ENCODE assay signal across 12 mouse cellular contexts in the genomic region with DNA sequence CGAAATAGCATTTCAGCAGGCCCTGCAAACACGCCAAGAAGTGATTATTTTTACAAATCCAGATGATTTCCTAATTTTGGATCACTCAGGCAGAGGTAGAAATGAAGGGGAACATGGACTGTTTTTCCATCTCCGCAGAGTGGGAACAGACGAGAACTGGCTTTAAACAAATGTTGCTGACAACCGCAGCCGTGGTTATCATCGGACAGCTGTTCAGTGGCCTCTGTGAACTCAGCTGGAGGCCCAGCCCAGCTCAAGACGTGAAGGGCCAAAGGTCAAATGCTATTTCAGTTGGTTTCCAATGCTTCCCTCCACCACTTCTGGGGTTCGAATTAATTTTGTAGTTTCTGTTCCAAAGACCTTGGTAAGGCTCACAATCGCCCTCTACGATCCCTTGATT.
A peak's percentile ranks its signal among the peaks of the same experiment; 100 is the strongest.
DNase-seq lines count a peak whose midpoint lies in the region; ATAC-seq and TF ChIP-seq lines count a peak whose summit lies in the region.
"Had no signal": no experiment of that assay in that cellular context is flagged by ENCODE, and none has a peak within 500 bp of the region (broad histone marks: within the 10 kb centered on the region; RNA-seq: fewer than 3 reads in every experiment).

No protein-coding gene starts in this region.

- no peak overlapping the region for H3K4me3 ChIP-seq in kidney, adult 2 months (ENCODE audit: insufficient read depth, low read depth, low read length)
- no peak overlapping the region for H3K4me3 ChIP-seq in kidney, embryonic 16.5 days (ENCODE audit: low read length)
- no peak overlapping the region for H3K4me3 ChIP-seq in embryonic facial prominence, embryonic 14.5 days (ENCODE audit: low read depth, low read length)
- H3K4me3 ChIP-seq in intestine, postnatal 0 days (ENCODE audit: low read depth, low read length): no peak overlapping the region
- H3K4me3 ChIP-seq: forebrain, embryonic 12.5 days; hindbrain, embryonic 15.5 days; liver, embryonic 15.5 days had no signal

- no peak for ATAC-seq in kidney, embryonic 16.5 days (ENCODE audit: low FRiP score, low TSS enrichment)
- no peak for ATAC-seq in embryonic facial prominence, embryonic 14.5 days (ENCODE audit: low read depth)
- peak; percentile 62; the same call in 1 of the 2 replicates for ATAC-seq in intestine, postnatal 0 days

- no peak for TF ChIP-seq POLR2A in kidney, adult 2 months (IDR thresholded peaks at IDR 0.05; ENCODE audit: low read depth, low read length)

- no peak overlapping the region for H3K9ac ChIP-seq in kidney, embryonic 16.5 days (replicated peaks; ENCODE audit: low read length)
- no peak overlapping the region for H3K9ac ChIP-seq in embryonic facial prominence, embryonic 14.5 days (ENCODE audit: low read depth, low read length)
- no peak overlapping the region for H3K9ac ChIP-seq in intestine, postnatal 0 days (ENCODE audit: low read depth, low read length)
- H3K9ac ChIP-seq: forebrain, embryonic 12.5 days; hindbrain, embryonic 15.5 days; liver, embryonic 15.5 days had no signal

- no peaks in the 10 kb centered on the region for H3K9me3 ChIP-seq in kidney, embryonic 16.5 days (ENCODE audit: low read length)
- no peaks in the 10 kb centered on the region for H3K9me3 ChIP-seq in embryonic facial prominence, embryonic 14.5 days (ENCODE audit: control insufficient read depth, low read length)
- no peaks in the 10 kb centered on the region for H3K9me3 ChIP-seq in intestine, postnatal 0 days (ENCODE audit: control insufficient read depth)
- H3K9me3 ChIP-seq: forebrain, embryonic 12.5 days; hindbrain, embryonic 15.5 days; liver, embryonic 15.5 days had no signal

- peak; percentile 73 for DNase-seq in kidney, adult 2 months
- DNase-seq in embryonic facial prominence, embryonic 14.5 days (ENCODE audit: low spot score): peak; percentile 36
- DNase-seq in lung, postnatal 36 days: peak; percentile 64
- DNase-seq in layer of hippocampus, postnatal 36 days: no peak
- DNase-seq in cerebellum, adult 11-12 months: no peak
- DNase-seq in adrenal gland, adult 18-20 months (ENCODE audit: low spot score in 2 of 2): no peak
- DNase-seq: cerebellum, adult 18-20 months had no signal

- H3K4me2 ChIP-seq in kidney, embryonic 16.5 days (replicated peaks; ENCODE audit: low read depth, low read length): no peak overlapping the region
- no peak overlapping the region for H3K4me2 ChIP-seq in embryonic facial prominence, embryonic 14.5 days (ENCODE audit: low read depth, low read length)
- H3K4me2 ChIP-seq in intestine, postnatal 0 days (replicated peaks; ENCODE audit: low read depth): 0 out of 2 replicates have a peak overlapping the region, but pooled peaks have one; percentile 4
- H3K4me2 ChIP-seq: forebrain, embryonic 12.5 days; hindbrain, embryonic 15.5 days; liver, embryonic 15.5 days had no signal

- WGBS in kidney, adult 2 months: 53% methylated on average over 11 of the region's 11 CpGs
- WGBS in kidney, embryonic 16.5 days: 34% methylated on average over 11 of the region's 11 CpGs
- 26% methylated on average over 11 of the region's 11 CpGs for WGBS in embryonic facial prominence, embryonic 14.5 days
- 37% methylated on average over 11 of the region's 11 CpGs for WGBS in intestine, postnatal 0 days

- H3K27ac ChIP-seq in kidney, adult 2 months (ENCODE audit: insufficient read depth, low read depth, low read length): no peak overlapping the region
- no peak overlapping the region for H3K27ac ChIP-seq in kidney, embryonic 16.5 days (ENCODE audit: low read length)
- H3K27ac ChIP-seq in embryonic facial prominence, embryonic 14.5 days (replicated peaks; ENCODE audit: low read depth, low read length): no peak overlapping the region
- H3K27ac ChIP-seq in intestine, postnatal 0 days (ENCODE audit: low read depth, low read length): peak overlapping the region; percentile 55
- H3K27ac ChIP-seq: forebrain, embryonic 12.5 days; hindbrain, embryonic 15.5 days; liver, embryonic 15.5 days had no signal

- H3K27me3 ChIP-seq in kidney, adult 2 months (replicated peaks; ENCODE audit: control insufficient read depth, insufficient read depth, low read length): no peaks in the 10 kb centered on the region
- H3K27me3 ChIP-seq in kidney, embryonic 16.5 days (ENCODE audit: insufficient read depth, low read length): no peaks in the 10 kb centered on the region
- H3K27me3 ChIP-seq in embryonic facial prominence, embryonic 14.5 days (replicated peaks; ENCODE audit: control insufficient read depth, insufficient read depth, low read length): no peaks in the 10 kb centered on the region
- H3K27me3 ChIP-seq in intestine, postnatal 0 days (replicated peaks; ENCODE audit: control insufficient read depth, insufficient read depth, low read length): no peaks in the 10 kb centered on the region
- H3K27me3 ChIP-seq: forebrain, embryonic 12.5 days; hindbrain, embryonic 15.5 days; liver, embryonic 15.5 days had no signal

- H3K36me3 ChIP-seq in kidney, adult 2 months (ENCODE audit: control insufficient read depth, insufficient read depth, low read length): no peaks in the 10 kb centered on the region
- no peaks in the 10 kb centered on the region for H3K36me3 ChIP-seq in kidney, embryonic 16.5 days (ENCODE audit: insufficient read depth, low read length)
- H3K36me3 ChIP-seq in embryonic facial prominence, embryonic 14.5 days (ENCODE audit: control insufficient read depth, insufficient read depth, low read length): no peaks in the 10 kb centered on the region
- H3K36me3 ChIP-seq in intestine, postnatal 0 days (ENCODE audit: control insufficient read depth, insufficient read depth): no peaks in the 10 kb centered on the region
- H3K36me3 ChIP-seq: forebrain, embryonic 12.5 days; hindbrain, embryonic 15.5 days; liver, embryonic 15.5 days had no signal

- TF ChIP-seq CTCF in kidney, adult 2 months (conservative IDR thresholded peaks at IDR 0.05; ENCODE audit: insufficient read depth, insufficient read length, low read depth, low read length): no peak
- no peak for TF ChIP-seq CTCF in intestine, postnatal 0 days (IDR thresholded peaks at IDR 0.05; ENCODE audit: low read depth)

- no peaks in the 10 kb centered on the region for H3K4me1 ChIP-seq in kidney, adult 2 months (ENCODE audit: control insufficient read depth, insufficient read depth, low read length)
- H3K4me1 ChIP-seq in kidney, embryonic 16.5 days (ENCODE audit: insufficient read depth, low read length): peaks cover 11% of the 10 kb centered on the region
- H3K4me1 ChIP-seq in embryonic facial prominence, embryonic 14.5 days (ENCODE audit: control insufficient read depth, insufficient read depth, low read length): no peaks in the 10 kb centered on the region
- 0 out of 2 replicates have a peak, but pooled peaks cover 9% of the 10 kb centered on the region for H3K4me1 ChIP-seq in intestine, postnatal 0 days (replicated peaks; ENCODE audit: control insufficient read depth, insufficient read depth, low read length)
- H3K4me1 ChIP-seq: liver, embryonic 15.5 days had no signal

Comparison
In these comparisons a context has a peak if more than half of its experiments do, and no peak if none do; other contexts are left out.
1. DNase-seq: peak in kidney, adult 2 months (single experiment), embryonic facial prominence, embryonic 14.5 days (single experiment) and lung, postnatal 36 days (single experiment); none in layer of hippocampus, postnatal 36 days (0 of 2), cerebellum, adult 11-12 months (single experiment) and adrenal gland, adult 18-20 months (0 of 2).